Mouse (Mus musculus): Measurements from ENCODE around the gene Neo1.

- TF ChIP-seq CTCF (IDR thresholded peaks at IDR 0.05; ENCODE audit: insufficient read depth, low read length) (no peak), POLR2A (IDR thresholded peaks at IDR 0.05; ENCODE audit: borderline replicate concordance, extremely low read depth, low read depth, low read length) (no peak)
Measured at GRCm38 (mm10) chr9:58847676-58848075, 188.6 kb downstream of the Neo1 start.
